Mouse (Mus musculus) neural tube, embryonic 10.5 days (tissue): ENCODE data around the gene Vwa7.
"Not testable (repeated sequence)": the region's sequence is repeated elsewhere in the genome, so short reads cannot be mapped to it uniquely, and the experiment has no call there.

ENCODE experiments used
- DNase-seq: peaks from one replicate; pipeline ENCODE4 v3.0.0-alpha.2; 2017; ENCODE audit warnings: low spot score; ENCODE audit errors: extremely low spot score

Vwa7 gene

GRCm38 (mm10) chr17:35021842-35022477 lies 5.6 kb downstream of the Vwa7 start:
- no peak for DNase-seq

- no peak for DNase-seq
Observed at GRCm38 (mm10) chr17:35022541-35023060, 6.2 kb downstream of the Vwa7 start.

DNA sequence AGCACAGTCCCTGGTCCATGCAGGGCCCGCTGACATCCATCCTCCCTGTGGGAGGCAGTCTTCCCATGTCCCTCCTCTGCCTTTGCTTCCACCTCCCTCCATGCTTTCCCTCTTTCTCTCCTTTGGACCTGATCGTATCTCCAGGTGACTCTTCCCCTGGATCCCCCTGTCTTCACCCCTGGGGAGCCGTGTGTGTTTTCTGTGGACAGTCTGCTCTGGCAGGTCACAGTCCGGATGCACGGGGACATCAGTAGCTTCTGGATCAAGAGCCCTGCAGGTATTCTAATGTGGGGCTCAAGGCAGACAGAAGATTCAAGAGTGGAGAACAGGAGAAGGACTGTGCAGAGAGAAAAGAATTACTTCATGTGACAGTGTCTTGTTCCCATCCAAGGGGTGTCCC lies 6.8 kb downstream of the Vwa7 start:
- no peak for DNase-seq

- DNase-seq: no peak
Observed at GRCm38 (mm10) chr17:35023756-35024155, 7.4 kb downstream of the Vwa7 start.

DNA sequence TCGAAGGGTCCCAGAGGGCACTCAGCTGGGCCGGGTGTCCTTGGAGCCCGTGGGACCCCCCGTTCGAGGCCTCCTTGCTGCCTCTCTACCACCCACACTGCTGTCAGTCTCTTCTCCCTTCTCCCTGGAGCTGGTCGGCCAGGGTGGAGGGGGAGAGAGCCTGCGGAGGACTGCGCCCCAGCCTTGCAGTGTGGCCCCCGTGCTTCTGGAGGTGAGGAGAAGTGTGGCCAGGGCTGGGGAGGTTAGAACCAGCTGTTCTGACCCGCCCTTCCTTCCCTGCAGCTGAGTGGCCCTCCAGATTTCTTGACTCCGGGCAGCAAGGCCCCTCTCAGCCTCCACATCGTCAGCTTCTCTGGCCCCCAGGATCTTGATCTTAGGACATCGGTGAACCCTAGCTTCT lies 7.9 kb downstream of the Vwa7 start:
- no peak for DNase-seq

DNA sequence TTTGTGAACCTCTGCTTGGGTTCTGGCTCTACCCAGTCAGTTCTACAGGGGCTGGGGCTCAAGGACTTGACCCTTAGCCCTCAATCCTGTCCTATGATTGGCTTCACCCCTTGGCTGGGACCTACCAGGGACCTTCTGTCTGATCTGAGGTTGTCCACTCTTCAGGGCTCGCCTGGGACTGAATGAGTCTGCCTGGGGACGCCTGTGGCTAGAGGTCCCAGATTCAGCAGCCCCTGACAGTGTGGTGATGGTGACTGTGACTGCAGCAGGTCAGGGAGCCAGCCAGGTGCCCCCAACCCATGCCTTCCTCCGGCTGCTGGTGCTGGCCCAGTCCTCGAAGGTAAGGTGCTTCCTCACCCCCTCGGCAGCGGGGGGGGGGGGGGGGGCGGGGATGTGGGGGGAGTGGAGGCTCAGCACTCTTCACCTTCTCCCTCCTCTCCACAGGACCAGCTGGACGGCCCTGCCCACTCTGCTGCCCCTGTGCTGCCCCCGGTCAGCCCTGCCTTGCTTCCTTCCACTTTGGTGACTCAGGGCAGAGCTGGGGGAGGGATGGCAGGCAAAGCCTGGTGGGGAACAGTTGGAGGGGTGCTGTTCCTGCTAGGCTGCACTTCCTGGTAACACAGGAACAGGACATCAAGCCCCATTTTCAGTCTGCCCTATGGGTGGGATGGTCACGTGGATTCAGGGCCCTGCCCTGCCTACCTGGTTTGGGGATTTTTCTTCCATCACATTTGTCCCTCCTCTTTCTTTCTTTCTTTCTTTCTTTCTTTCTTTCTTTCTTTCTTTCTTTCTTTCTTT lies 8.5 kb downstream of the Vwa7 start:
- no peak for DNase-seq

GRCm38 (mm10) chr17:35026206-35026605 lies 9.8 kb downstream of the Vwa7 start:
- no peak for DNase-seq

- DNase-seq: peak; percentile 40
Observed at GRCm38 (mm10) chr17:35027277-35028068, 11.1 kb downstream of the Vwa7 start, which contains the start of gene Sapcd1. Gene Sapcd1 (minus strand): TSS chr17:35028016.

- DNase-seq: no peak
Observed at GRCm38 (mm10) chr17:35028315-35028714, 11.9 kb downstream of the Vwa7 start.

GRCm38 (mm10) chr17:35029691-35030532 lies 13.5 kb downstream of the Vwa7 start:
- peak; percentile 43 for DNase-seq

- DNase-seq: no peak
Observed at GRCm38 (mm10) chr17:35031272-35031671, 14.9 kb downstream of the Vwa7 start.

GRCm38 (mm10) chr17:35031880-35032279 lies 15.5 kb downstream of the Vwa7 start:
- DNase-seq: no peak

DNA sequence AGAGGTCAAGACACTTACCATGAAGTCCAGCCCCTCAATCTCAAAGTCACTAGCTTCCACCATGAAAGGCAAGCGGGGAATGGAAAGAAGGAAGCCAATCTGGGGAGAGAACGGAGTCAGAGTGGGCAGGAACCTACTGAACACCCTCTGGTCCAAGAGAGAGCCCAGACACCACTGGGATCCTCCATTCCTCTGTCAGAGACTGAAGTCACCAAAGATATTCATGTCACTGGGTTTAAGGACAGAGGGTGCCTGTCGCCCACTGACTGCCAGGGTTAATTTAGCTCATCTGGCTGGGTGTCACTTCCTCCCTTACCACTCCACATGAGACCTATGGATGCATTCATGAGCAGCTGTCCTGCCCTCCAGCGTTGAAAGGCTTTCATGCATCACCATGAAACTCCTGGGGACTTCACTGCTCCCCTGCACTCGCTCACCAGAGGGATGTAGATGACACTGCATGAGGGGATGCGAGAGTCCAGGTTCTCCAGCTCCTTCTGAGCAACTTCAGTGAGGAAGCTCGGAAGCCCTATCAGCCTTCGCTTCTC lies 16.0 kb downstream of the Vwa7 start:
- DNase-seq: no peak

DNA sequence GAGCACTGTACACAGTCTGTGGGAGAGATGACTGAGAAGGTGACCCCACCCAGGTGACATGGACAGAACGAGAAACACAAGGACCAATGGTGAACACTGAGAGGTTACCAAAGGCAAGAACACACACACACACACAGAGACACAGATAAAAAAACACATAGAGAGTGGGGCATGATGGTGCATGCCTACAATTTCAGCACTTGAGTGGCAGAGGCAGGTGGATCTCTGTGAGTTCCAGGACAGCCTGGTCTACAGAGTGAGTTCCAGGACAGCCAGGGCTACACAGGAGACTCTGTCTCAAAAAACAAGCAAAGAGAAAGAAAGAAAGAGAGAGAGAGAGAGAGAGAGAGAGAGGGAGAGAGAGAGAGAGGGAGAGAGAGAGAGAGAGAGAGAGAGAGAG lies 17.3 kb downstream of the Vwa7 start:
- DNase-seq: not testable (repeated sequence)

DNA sequence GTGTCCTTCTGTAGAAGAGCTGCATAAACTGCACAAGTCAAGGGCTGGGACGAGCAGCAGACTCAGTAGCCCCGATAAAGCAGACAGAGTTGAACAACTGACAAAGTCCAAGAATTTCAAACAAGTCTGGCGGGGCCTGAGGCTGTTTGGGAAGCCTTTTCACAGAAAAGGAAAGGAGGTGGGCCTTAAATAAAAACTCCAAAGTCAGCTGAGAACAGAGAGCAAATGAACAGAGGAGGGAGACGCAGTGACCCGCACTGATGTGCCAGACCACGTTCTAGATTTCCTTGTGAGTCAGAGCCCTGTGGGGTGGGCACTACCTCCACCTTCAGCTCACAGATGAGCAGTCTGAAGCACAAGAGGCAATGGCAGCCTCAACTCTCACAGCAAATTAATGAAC lies 18.5 kb downstream of the Vwa7 start:
- DNase-seq: no peak

DNA sequence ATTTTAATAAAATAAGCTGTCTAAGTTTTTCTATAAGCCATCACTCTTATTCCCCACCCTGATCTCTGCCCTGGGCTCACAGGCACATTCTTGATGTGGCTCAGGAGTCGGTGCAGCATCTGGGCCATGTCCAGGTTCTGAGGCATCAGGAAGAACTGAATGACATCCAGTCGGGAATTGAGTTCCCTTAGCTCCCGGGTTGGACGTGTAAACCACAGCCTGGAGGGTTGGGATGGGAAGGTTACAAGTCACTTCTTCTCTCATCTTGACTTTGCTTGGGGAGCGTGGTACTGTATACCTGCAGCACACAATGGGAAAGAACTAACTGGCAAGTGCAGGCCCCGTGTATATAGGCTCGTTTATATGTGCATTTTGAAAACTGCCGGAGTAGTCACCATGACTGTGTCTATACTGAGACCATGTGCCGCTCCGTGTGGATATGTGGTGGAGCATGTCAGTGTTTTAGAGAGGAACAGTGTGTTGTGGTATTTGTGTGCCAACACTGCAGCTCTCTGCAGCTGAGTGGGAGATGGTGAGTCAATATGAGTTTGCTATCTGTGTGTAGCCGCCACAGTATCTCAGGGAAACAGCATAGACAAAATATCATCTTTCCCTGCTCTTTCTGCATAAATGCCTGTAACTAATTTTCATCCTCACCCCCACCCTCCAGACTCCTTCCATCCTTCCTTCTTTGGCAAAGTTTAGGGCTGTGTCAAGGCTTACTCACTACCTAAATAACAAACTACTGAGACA lies 22.9 kb downstream of the Vwa7 start:
- no peak for DNase-seq

DNA sequence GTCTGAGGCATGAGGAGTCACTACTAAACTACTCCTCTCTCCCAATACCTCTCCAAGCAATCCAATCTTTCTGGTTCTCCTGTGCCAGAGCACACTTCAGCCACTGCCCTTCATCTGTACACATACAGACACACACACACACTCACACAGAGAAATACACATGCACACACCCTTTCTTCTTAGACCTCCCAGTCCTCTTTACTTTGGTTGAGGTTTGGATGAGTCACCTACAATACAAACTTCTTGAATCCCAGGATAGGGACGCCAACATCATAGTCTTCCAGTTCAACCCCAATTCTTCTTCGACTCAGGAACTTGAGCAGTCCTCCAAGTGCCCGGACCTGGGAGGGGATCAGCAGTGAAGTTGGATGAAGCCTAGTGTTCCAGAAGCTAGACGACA lies 27.4 kb downstream of the Vwa7 start:
- no peak for DNase-seq

DNA sequence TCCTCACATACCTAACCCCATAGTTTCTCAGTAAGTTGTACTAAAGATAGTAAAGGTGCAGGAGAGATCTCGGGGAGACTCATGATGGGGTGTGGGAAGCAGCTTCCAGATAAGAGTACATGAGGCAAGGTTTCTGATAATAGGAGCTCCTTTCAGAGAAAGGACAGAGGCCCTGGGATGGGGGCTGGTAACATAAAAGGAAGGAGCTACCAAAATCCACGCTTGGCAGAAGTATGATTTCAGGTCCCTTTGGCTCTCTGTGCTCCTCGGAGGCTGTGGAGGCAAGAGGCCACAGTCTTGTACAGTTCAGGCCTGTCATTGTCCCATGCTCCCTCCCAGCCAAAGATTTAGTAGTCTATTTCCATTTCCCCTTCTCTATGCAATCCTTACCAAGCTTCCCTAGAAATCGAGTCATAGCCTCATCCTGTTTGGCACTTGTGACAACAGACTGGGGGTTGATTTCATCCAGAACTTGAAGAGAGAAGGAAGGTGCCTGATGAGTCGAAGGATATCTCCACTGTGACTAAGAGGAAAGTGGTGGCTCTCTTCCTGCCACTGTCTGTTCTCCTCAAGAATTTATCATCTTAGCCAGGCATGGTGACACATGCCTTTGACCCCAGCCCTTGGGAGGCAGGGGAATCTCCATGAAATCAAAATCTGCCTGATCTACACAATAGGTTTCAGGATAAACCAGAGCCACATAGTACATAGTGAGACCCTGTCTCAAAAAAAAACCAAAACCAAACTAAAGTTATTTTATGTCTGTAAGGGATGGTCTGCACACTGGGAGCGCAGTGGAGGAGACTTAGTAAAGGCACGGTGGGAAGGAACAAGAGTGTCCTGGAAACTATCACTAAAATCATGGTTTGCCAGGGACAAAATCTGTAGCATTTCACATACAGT lies 28.8 kb downstream of the Vwa7 start:
- DNase-seq: no peak
